Mouse (Mus musculus) CH12.LX (cell line): ENCODE results near the gene Erich4. TPM values are rescaled to one million over a fixed set of nuclear protein-coding genes. Genes with fewer than 3 reads are reported as not detected.
A peak's percentile ranks its signal among the peaks of the same experiment; 100 is the strongest.

Experiments used
- DNase-seq: peaks from one replicate; pipeline ENCODE4 v3.0.0-alpha.2; 2013; ENCODE audit errors: extremely low read depth
- H3K27ac ChIP-seq: 2 replicates; pipeline ENCODE4 v1.5.1; 2012; ENCODE audit warnings: low read depth, mild to moderate bottlenecking, control low read depth, moderate library complexity; ENCODE audit not compliant: insufficient read depth
- H3K27me3 ChIP-seq: replicated peaks from 2 replicates; pipeline ENCODE3; 2012; ENCODE audit warnings: inconsistent platforms
- H3K36me3 ChIP-seq, 2 experiments: replicated peaks in 1 of 2; 2 replicates each; pipeline versions ENCODE3 to v1.6.1; 2012; ENCODE audit warnings: inconsistent platforms in 1 of 2, low read length in 1 of 2, mild to moderate bottlenecking in 1 of 2, mixed read lengths in 1 of 2, moderate library complexity in 1 of 2; ENCODE audit not compliant: control insufficient read depth in 1 of 2, insufficient read depth in 1 of 2
- H3K4me1 ChIP-seq, 2 experiments: 2 replicates each; pipeline ENCODE4 v1.6.1; 2012; ENCODE audit warnings: inconsistent platforms in 1 of 2, moderate library complexity in 1 of 2; ENCODE audit not compliant: insufficient read depth in 2 of 2, control insufficient read depth in 1 of 2
- H3K4me2 ChIP-seq: 2 replicates; pipeline ENCODE4 v1.6.1; 2012; ENCODE audit warnings: low read depth, mild to moderate bottlenecking, control low read depth; ENCODE audit not compliant: poor library complexity, insufficient read depth, severe bottlenecking
- H3K4me3 ChIP-seq, 3 experiments: fragments of 150-350 bp in 1 of 3; sonication (generic) in 1 of 3; replicated peaks in 1 of 3; 2 replicates each; pipeline versions ENCODE3 to v1.5.1; 2011 to 2012; ENCODE audit warnings: low read depth in 2 of 3, low read length in 2 of 3, mild to moderate bottlenecking in 2 of 3, moderate library complexity in 2 of 3, control low read depth in 1 of 3, improper control_type of control experiment in 1 of 3, inconsistent platforms in 1 of 3, mixed read lengths in 1 of 3; ENCODE audit not compliant: poor library complexity in 1 of 3
- H3K79me2 ChIP-seq: replicated peaks from 2 replicates; pipeline ENCODE4 v1.6.1; 2012; ENCODE audit warnings: mild to moderate bottlenecking, moderate library complexity; ENCODE audit not compliant: control insufficient read depth, poor library complexity, insufficient read depth, severe bottlenecking; ENCODE audit errors: extremely low read depth
- H3K9ac ChIP-seq: 2 replicates; pipeline ENCODE4 v1.6.1; 2012; ENCODE audit warnings: low read depth, mild to moderate bottlenecking, control low read depth, moderate library complexity; ENCODE audit not compliant: insufficient read depth
- H3K9me3 ChIP-seq: replicated peaks from 2 replicates; pipeline ENCODE3; 2012; ENCODE audit warnings: low read length, inconsistent platforms, mixed read lengths
- BHLHE40 ChIP-seq: IDR thresholded peaks from 2 replicates; pipeline ENCODE4 v1.6.1; 2011; ENCODE audit warnings: mild to moderate bottlenecking, low read depth, low read length, improper control_type of control experiment
- CHD2 ChIP-seq: IDR thresholded peaks from 2 replicates; pipeline ENCODE4 v1.6.1; 2011; ENCODE audit warnings: low read length, improper control_type of control experiment
- CTCF ChIP-seq, 2 experiments: IDR thresholded peaks in 1 of 2; conservative IDR thresholded peaks in 1 of 2; 2 replicates each; pipeline ENCODE4 v1.5.1; 2011 to 2012; ENCODE audit warnings: low read depth in 2 of 2, low read length in 2 of 2, improper control_type of control experiment in 1 of 2, inconsistent platforms in 1 of 2, mild to moderate bottlenecking in 1 of 2, moderate library complexity in 1 of 2
- E2F4 ChIP-seq: IDR thresholded peaks from 2 replicates; pipeline ENCODE4 v1.6.1; 2011; ENCODE audit warnings: low read depth, low read length, improper control_type of control experiment; ENCODE audit not compliant: insufficient replicate concordance
- PAX5 ChIP-seq: IDR thresholded peaks from 2 replicates; pipeline ENCODE4 v1.6.1; 2012; ENCODE audit warnings: low read length, inconsistent platforms, mixed read lengths
- RAD21 ChIP-seq: IDR thresholded peaks from 2 replicates; pipeline ENCODE4 v1.6.1; 2011; ENCODE audit warnings: low read depth, mild to moderate bottlenecking, low read length, improper control_type of control experiment, moderate library complexity
- SMC3 ChIP-seq: IDR thresholded peaks from 2 replicates; pipeline ENCODE4 v1.6.1; 2011; ENCODE audit warnings: low read depth, low read length, improper control_type of control experiment
- UBTF ChIP-seq: IDR thresholded peaks from 2 replicates; pipeline ENCODE4 v1.6.1; 2012; ENCODE audit warnings: low read depth, mild to moderate bottlenecking, inconsistent platforms, low read length, improper control_type of control experiment, moderate library complexity
- USF1 ChIP-seq: IDR thresholded peaks from 2 replicates; pipeline ENCODE4 v1.6.1; 2014; ENCODE audit warnings: low read depth, mild to moderate bottlenecking, inconsistent platforms, low read length, improper control_type of control experiment
- ZMIZ1 ChIP-seq: IDR thresholded peaks from 2 replicates; pipeline ENCODE4 v1.6.1; 2012; ENCODE audit warnings: low read depth, mild to moderate bottlenecking, inconsistent platforms, low read length, improper control_type of control experiment
- ZNF384 ChIP-seq: IDR thresholded peaks from 2 replicates; pipeline ENCODE4 v1.6.1; 2012; ENCODE audit warnings: low read depth, low read length, improper control_type of control experiment, inconsistent platforms
- dilution Hi-C: fragments of 300-500 bp; cut with MboI; formaldehyde crosslinking; loops from 2 replicates; pipeline ENCODE4 v1.14.3; 2020; ENCODE audit warnings: low sequenced_read_pairs; ENCODE audit not compliant: extremely low pct_unique_long_range_greater_than_20kb, extremely low pct_ligation_motif_present
- in situ Hi-C: fragments of 300-500 bp; cut with MboI; formaldehyde crosslinking; loops from 3 replicates; pipeline ENCODE4 v1.14.3; 2019; ENCODE audit warnings: low sequenced_read_pairs, low pct_ligation_motif_present, low pct_unique_long_range_greater_than_20kb, mixed read lengths
- polyA plus RNA-seq: library from polyadenylated mRNA; unstranded; fragments of >175 nt; gene quantifications from 2 replicates; pipeline ENCODE4 v1.2.1, GENCODE M21; 2012; ENCODE audit warnings: low read depth; ENCODE audit not compliant: insufficient read length
- total RNA-seq, 2 experiments: library from RNA; depleted of rRNA; stranded (reverse); fragments of 300-350 nt in 1 of 2; fragments of >200 nt in 1 of 2; gene quantifications; 2 replicates each; pipeline ENCODE4 v1.2.3; 2012 to 2014

Erich4 gene
- total and polyA plus RNA-seq, 3 experiments = not detected

DNA sequence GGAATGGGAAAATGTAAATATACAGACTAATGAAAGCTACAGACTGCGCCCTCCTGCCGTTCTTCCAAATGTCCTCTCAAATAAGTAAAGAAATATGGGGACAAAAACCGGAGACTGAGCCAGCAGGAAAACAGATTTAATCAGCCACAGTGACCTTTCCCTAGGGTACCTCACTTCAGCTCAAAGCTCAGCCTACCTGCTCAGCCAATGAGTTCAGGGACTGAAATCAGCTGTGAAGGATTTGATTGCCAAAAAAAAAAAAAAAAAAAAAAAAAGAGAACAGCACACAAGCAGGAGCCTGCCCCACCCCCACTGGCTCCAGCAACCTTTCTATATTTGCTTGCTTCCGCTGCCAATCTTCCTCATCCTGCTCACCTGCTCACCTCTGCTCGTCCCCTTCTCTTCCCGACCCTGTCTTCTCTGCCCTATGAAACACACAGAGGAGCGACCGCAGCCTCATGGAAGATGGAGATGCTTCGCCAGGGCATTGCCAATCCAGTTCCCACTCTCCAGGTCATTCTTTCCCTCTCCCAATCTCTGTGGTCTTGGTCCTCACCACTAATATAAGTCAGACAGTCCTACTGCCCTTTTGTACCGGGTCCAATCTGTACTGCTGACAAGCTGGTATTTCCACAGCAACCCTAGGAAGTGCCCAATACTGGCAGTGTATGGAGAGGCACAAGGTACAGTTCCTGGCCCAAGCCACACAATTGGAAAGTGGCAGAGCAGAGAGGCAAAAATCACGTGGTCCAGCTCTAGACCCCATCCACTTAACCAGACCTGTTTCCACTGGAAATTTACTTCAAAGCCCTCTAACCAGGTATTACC lies 40.1 kb upstream of the Erich4 start:
- H3K27me3 ChIP-seq = no peaks in the 10 kb centered on the region
- H3K4me2 ChIP-seq = no peak overlapping the region
- no peak overlapping the region for H3K27ac ChIP-seq
- H3K9ac ChIP-seq = no peak overlapping the region
- DNase-seq = no peak
- peaks cover 16% of the 10 kb centered on the region for H3K79me2 ChIP-seq
- H3K4me3 ChIP-seq = no peak overlapping the region
- dilution Hi-C loops = no loop called here
- peaks cover 8 to 30% of the 10 kb centered on the region in 2 experiments for H3K4me1 ChIP-seq
- peaks cover 0 to 2% of the 10 kb centered on the region in 2 experiments for H3K36me3 ChIP-seq
- no peak for TF ChIP-seq CTCF (conservative IDR thresholded peaks at IDR 0.05 in 1 of 2, IDR thresholded peaks at IDR 0.05 in 1 of 2; ENCODE audit: low read depth in 2 of 2, low read length in 2 of 2)
- 0 out of 2 replicates have a peak, but pooled peaks have one; percentile 12 for TF ChIP-seq ZNF384
- TF ChIP-seq, all 38 proteins: peak for 1
- in situ Hi-C loops = no loop called here
- no peaks in the 10 kb centered on the region for H3K9me3 ChIP-seq

DNA sequence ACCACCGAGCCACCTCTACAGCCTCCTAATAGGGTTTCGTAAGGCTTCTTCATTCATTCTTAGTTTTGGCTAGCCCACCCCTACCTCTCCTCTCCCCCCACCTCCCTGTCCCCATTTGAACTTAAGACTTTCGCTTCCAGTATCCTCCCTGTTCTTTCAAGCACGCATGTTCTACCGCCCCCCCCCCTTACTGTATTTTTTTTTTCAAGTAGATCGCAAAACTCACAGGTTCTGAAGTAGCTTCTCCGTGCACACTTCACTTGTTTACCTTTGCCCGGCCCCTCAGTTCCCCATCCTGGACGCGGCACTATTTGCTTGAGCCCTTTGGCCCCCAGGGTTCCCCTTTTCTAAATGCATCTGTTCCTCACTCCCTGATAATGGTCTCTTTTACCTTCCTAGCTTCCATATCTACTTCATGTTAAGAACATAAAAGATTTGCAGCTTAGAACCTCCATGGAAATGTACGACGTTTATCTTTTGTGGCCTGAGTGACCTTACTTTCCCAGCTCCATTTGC lies 36.6 kb upstream of the Erich4 start:
- Histone ChIP-seq H3K4me1 (peaks cover 12 to 39% of the 10 kb centered on the region in 2 experiments), H3K4me3 (no peak overlapping the region), H3K36me3 (no peaks in the 10 kb centered on the region), H3K27me3 (no peaks in the 10 kb centered on the region), H3K9ac (no peak overlapping the region), H3K79me2 (no peaks in the 10 kb centered on the region), H3K27ac (no peak overlapping the region), H3K4me2 (no peak overlapping the region), H3K9me3 (no peaks in the 10 kb centered on the region)
- TF ChIP-seq PAX5 = no peak
- no peak for TF ChIP-seq USF1
- no peak for TF ChIP-seq ZMIZ1
- in situ Hi-C loops (no loop called here), dilution Hi-C loops (no loop called here)
- DNase-seq = no peak

DNA sequence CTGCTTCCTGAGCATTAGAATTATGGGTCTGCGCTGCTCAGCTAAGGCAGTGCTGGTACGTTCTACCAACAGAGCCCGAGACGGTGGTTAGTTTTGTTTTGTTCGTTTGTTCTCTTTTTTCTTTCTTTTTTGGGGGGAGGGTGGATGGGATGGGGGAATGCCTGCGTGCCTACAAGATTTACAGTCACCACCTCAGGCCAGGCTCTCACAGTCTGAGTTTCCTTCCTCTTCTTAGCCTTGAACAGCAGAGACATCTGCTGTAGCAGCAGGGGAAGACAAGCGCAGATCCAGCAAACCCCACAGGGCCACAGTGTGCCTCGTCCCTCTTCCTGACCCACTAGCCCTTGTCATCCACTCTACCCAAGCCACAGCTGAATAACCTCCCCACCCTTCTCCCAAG lies 35.6 kb upstream of the Erich4 start:
- in situ Hi-C loops = no loop called here
- no peak overlapping the region for H3K27ac ChIP-seq
- H3K9me3 ChIP-seq = no peaks in the 10 kb centered on the region
- no peaks in the 10 kb centered on the region for H3K36me3 ChIP-seq
- no peak overlapping the region for H3K4me3 ChIP-seq
- no peak overlapping the region for H3K9ac ChIP-seq
- H3K79me2 ChIP-seq = no peaks in the 10 kb centered on the region
- no peaks in the 10 kb centered on the region for H3K27me3 ChIP-seq
- peak; percentile 66 for DNase-seq
- dilution Hi-C loops = no loop called here
- peak; percentile 78 for TF ChIP-seq RAD21
- TF ChIP-seq CTCF (conservative IDR thresholded peaks at IDR 0.05 in 1 of 2, IDR thresholded peaks at IDR 0.05 in 1 of 2; ENCODE audit: low read depth in 2 of 2, low read length in 2 of 2) = peak in 1 of 2 experiments; percentile 68; a peak in 2 of 4 replicates
- 0 out of 2 replicates have a peak, but pooled peaks have one; percentile 20 for TF ChIP-seq BHLHE40
- TF ChIP-seq CHD2 = no peak
- no peak for TF ChIP-seq UBTF
- TF ChIP-seq SMC3 = peak; percentile 65
- no peak for TF ChIP-seq E2F4
- H3K4me1 ChIP-seq = peaks cover 17 to 49% of the 10 kb centered on the region in 2 experiments
- H3K4me2 ChIP-seq = 0 out of 2 replicates have a peak overlapping the region, but pooled peaks have one; percentile 23
